In the genomic region with DNA sequence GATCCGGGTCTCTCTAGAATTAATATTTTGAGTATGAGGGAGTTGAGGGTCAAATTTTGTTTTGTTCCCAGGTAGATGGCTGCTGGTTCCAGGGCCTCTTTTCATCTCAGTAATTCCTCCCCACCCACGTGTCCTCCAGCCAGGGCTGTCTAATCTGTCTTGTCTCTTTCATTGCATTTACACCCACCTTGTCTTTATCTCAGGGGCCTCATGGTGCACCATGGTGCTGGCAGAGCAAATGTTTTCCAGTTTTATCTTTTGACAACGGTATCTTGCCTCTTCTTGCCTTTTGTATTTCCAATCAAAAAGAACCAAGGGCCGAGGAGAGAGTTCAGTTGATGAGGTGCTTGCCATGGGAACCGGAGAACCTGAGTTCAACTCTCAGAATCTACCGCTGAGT, we compare ENCODE assay signal across 12 mouse cellular contexts.
"Had no signal": no experiment of that assay in that cellular context is flagged by ENCODE, and none has a peak within 500 bp of the region (broad histone marks: within the 10 kb centered on the region; RNA-seq: fewer than 3 reads in every experiment).

No protein-coding gene starts in this region.

- H3K4me1 ChIP-seq: intestine, embryonic 15.5 days; neural tube, embryonic 15.5 days had no signal

- H3K9me3 ChIP-seq: intestine, embryonic 15.5 days; limb, embryonic 13.5 days; midbrain, embryonic 13.5 days; neural tube, embryonic 15.5 days had no signal

- H3K27me3 ChIP-seq: intestine, embryonic 15.5 days; limb, embryonic 13.5 days; midbrain, embryonic 13.5 days; neural tube, embryonic 15.5 days had no signal

- H3K4me2 ChIP-seq: intestine, embryonic 15.5 days; limb, embryonic 13.5 days; midbrain, embryonic 13.5 days; neural tube, embryonic 15.5 days had no signal

- H3K27ac ChIP-seq: intestine, embryonic 15.5 days; layer of hippocampus, adult 2 months; limb, embryonic 13.5 days; midbrain, embryonic 13.5 days; neural tube, embryonic 15.5 days had no signal

- H3K9ac ChIP-seq: intestine, embryonic 15.5 days; limb, embryonic 13.5 days; midbrain, embryonic 13.5 days; neural tube, embryonic 15.5 days had no signal

- H3K4me3 ChIP-seq: intestine, embryonic 15.5 days; layer of hippocampus, adult 2 months; limb, embryonic 13.5 days; midbrain, embryonic 13.5 days; neural tube, embryonic 15.5 days had no signal

- ATAC-seq: intestine, embryonic 15.5 days; midbrain, embryonic 13.5 days had no signal

- DNase-seq: kidney, adult 18-20 months; kidney, postnatal 10 days; kidney, postnatal 4 days; left cerebral cortex, postnatal 4 days; lung, adult 18-20 months; thymus, adult 2 months; thymus, postnatal 36 days had no signal

- H3K36me3 ChIP-seq: intestine, embryonic 15.5 days; limb, embryonic 13.5 days; midbrain, embryonic 13.5 days; neural tube, embryonic 15.5 days had no signal
